8 mouse cellular contexts compared by ENCODE assay signal in the genomic region with DNA sequence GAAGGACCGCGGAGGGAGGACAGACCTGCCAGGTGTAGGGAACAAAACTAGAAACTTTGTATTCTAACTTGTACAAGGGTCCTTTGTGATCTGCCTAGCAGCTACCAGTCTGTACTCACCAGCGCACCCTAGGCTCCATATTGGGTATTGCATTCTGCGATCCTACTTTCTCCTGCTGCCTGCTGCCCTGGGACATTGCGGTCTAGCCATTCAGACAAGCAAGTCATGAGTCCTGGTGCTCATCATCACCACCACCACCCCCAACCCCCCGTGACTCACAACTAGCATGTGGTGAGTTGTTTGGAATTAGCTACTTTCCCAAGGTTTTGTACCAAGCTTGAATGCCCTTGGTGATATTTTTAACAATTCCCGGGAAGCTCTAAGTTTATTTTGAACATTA. TPM values are rescaled to one million over a fixed set of nuclear protein-coding genes. Genes with fewer than 3 reads are reported as not detected.
DNase-seq lines count a peak whose midpoint lies in the region; ATAC-seq and TF ChIP-seq lines count a peak whose summit lies in the region.

No protein-coding gene starts in this region.

- H3K27ac ChIP-seq in intestine, postnatal 0 days (ENCODE audit: low read depth, low read length), result no peak overlapping the region
- H3K27ac ChIP-seq in intestine, embryonic 16.5 days (ENCODE audit: low read length), result no peak overlapping the region
- no peak overlapping the region for H3K27ac ChIP-seq in embryonic fibroblast, embryonic 13.5 days (ENCODE audit: insufficient read depth, low read length)
- no peak overlapping the region for H3K27ac ChIP-seq in midbrain, embryonic 12.5 days (replicated peaks)

- no peak overlapping the region for H3K9ac ChIP-seq in intestine, postnatal 0 days (ENCODE audit: low read depth, low read length)
- H3K9ac ChIP-seq in intestine, embryonic 16.5 days (ENCODE audit: low read depth, low read length), result no peak overlapping the region
- H3K9ac ChIP-seq in midbrain, embryonic 12.5 days (replicated peaks), result no peak overlapping the region

- no peak for TF ChIP-seq POLR2A in embryonic fibroblast, embryonic 13.5 days (IDR thresholded peaks at IDR 0.05; ENCODE audit: low read depth, low read length)

- 0 out of 2 replicates have a peak, but pooled peaks cover 9% of the 10 kb centered on the region for H3K27me3 ChIP-seq in intestine, postnatal 0 days (replicated peaks; ENCODE audit: control insufficient read depth, insufficient read depth, low read length)
- no peaks in the 10 kb centered on the region; the same call in 1 of the 2 replicates for H3K27me3 ChIP-seq in intestine, embryonic 16.5 days (replicated peaks; ENCODE audit: control insufficient read depth, insufficient read depth, low read length)
- no peaks in the 10 kb centered on the region for H3K27me3 ChIP-seq in midbrain, embryonic 12.5 days

- intact Hi-C loops in heart, postnatal 36 days (cut with DNase I), result no loop called here

- no peaks in the 10 kb centered on the region for H3K36me3 ChIP-seq in intestine, postnatal 0 days (ENCODE audit: control insufficient read depth, insufficient read depth)
- no peaks in the 10 kb centered on the region for H3K36me3 ChIP-seq in intestine, embryonic 16.5 days (ENCODE audit: control insufficient read depth, insufficient read depth, low read length)
- H3K36me3 ChIP-seq in midbrain, embryonic 12.5 days, result no peaks in the 10 kb centered on the region

- H3K9me3 ChIP-seq in intestine, postnatal 0 days (ENCODE audit: control insufficient read depth), result no peaks in the 10 kb centered on the region
- no peaks in the 10 kb centered on the region for H3K9me3 ChIP-seq in intestine, embryonic 16.5 days (ENCODE audit: control insufficient read depth, low read length)
- H3K9me3 ChIP-seq in midbrain, embryonic 12.5 days, result no peaks in the 10 kb centered on the region

- ATAC-seq in intestine, postnatal 0 days, result no peak
- ATAC-seq in intestine, embryonic 16.5 days, result no peak
- peak; percentile 57 for ATAC-seq in midbrain, embryonic 12.5 days (ENCODE audit: low FRiP score, low read depth)

- H3K4me1 ChIP-seq in intestine, postnatal 0 days (replicated peaks; ENCODE audit: control insufficient read depth, insufficient read depth, low read length), result no peaks in the 10 kb centered on the region
- H3K4me1 ChIP-seq in intestine, embryonic 16.5 days (ENCODE audit: control insufficient read depth, insufficient read depth, low read length), result no peaks in the 10 kb centered on the region
- H3K4me1 ChIP-seq in embryonic fibroblast, embryonic 13.5 days (ENCODE audit: control insufficient read depth, insufficient read depth, low read length), result no peaks in the 10 kb centered on the region; the same call in 1 of the 2 replicates
- H3K4me1 ChIP-seq in midbrain, embryonic 12.5 days, result no peaks in the 10 kb centered on the region

- 37% methylated on average over 7 of the region's 7 CpGs for WGBS in intestine, postnatal 0 days
- WGBS in intestine, embryonic 16.5 days, result 31% methylated on average over 7 of the region's 7 CpGs
- WGBS in midbrain, embryonic 12.5 days, result 28% methylated on average over 7 of the region's 7 CpGs

- DNase-seq in brain, adult 2 months (ENCODE audit: low read depth, low spot score), result peak; percentile 57
- peak; percentile 66 to 81 for DNase-seq in heart, postnatal 36 days
- DNase-seq in left cerebral cortex, adult 18-20 months (ENCODE audit: low spot score in 2 of 2), result peak; percentile 51 to 70
- peak; percentile 31 to 39 for DNase-seq in spleen, postnatal 36 days (ENCODE audit: low spot score in 2 of 2)

- TF ChIP-seq CTCF in intestine, postnatal 0 days (IDR thresholded peaks at IDR 0.05; ENCODE audit: low read depth), result peak; percentile 85
- TF ChIP-seq CTCF in embryonic fibroblast, embryonic 13.5 days (IDR thresholded peaks at IDR 0.05; ENCODE audit: borderline replicate concordance, insufficient read depth, low read length), result peak; percentile 61; the same call in 1 of the 2 replicates

- no peak overlapping the region for H3K4me3 ChIP-seq in intestine, postnatal 0 days (ENCODE audit: low read depth, low read length)
- no peak overlapping the region for H3K4me3 ChIP-seq in intestine, embryonic 16.5 days (ENCODE audit: low read length)
- H3K4me3 ChIP-seq in embryonic fibroblast, embryonic 13.5 days (ENCODE audit: insufficient read depth, low read length), result no peak overlapping the region
- no peak overlapping the region for H3K4me3 ChIP-seq in midbrain, embryonic 12.5 days

- H3K4me2 ChIP-seq in intestine, postnatal 0 days (replicated peaks; ENCODE audit: low read depth), result no peak overlapping the region
- H3K4me2 ChIP-seq in intestine, embryonic 16.5 days (ENCODE audit: low read depth, low read length), result no peak overlapping the region
- H3K4me2 ChIP-seq in midbrain, embryonic 12.5 days (replicated peaks), result no peak overlapping the region

RNA-seq across cellular contexts. Expression of a gene that starts 17.8 kb away (rescaled TPM):
- polyA plus RNA-seq in intestine, postnatal 0 days (2015; fragmentation: Nextera tagmentation; extraction: Ambion mirVana), result 4.2 and 4.7 TPM in 2 replicates
- 3.3 and 3.5 TPM in 2 replicates for polyA plus RNA-seq in intestine, embryonic 16.5 days (2015; fragmentation: Nextera tagmentation; extraction: Ambion mirVana)
- polyA plus RNA-seq in embryonic fibroblast, embryonic 13.5 days (2011; ENCODE audit: insufficient read length, low read depth, missing spikeins), result 5.7 and 24.8 TPM in 2 replicates
- 10 to 100 TPM; 12.9 to 13.1 TPM for total RNA-seq in heart, postnatal 36 days (2021)
- 1 to 10 TPM; 1.6 to 2.8 TPM for total RNA-seq in left cerebral cortex, adult 18-20 months (2021)
- polyA plus RNA-seq in midbrain, embryonic 12.5 days (2016; fragmentation: Nextera tagmentation; extraction: Ambion mirVana), result 4.4 and 6.5 TPM in 2 replicates
